Mouse (Mus musculus) G1E (cell line): ENCODE results near the gene Rfx6. TPM values are rescaled to one million over a fixed set of nuclear protein-coding genes. Genes with fewer than 3 reads are reported as not detected.

ENCODE experiments used
- ATAC-seq: 2 replicates; pipeline ENCODE4 v1.8.0; 2016; ENCODE audit warnings: mild to moderate bottlenecking; ENCODE audit not compliant: insufficient number of reproducible peaks, poor library complexity, low FRiP score, severe bottlenecking; ENCODE audit errors: extremely low read depth
- DNase-seq: peaks from one replicate; pipeline ENCODE4 v3.0.0; 2012; ENCODE audit warnings: low spot score
- H3K27me3 ChIP-seq: 2 replicates; pipeline ENCODE4 v1.6.1; 2012; ENCODE audit warnings: mild to moderate bottlenecking, low read length, inconsistent platforms; ENCODE audit not compliant: insufficient read depth
- H3K36me3 ChIP-seq: replicated peaks from 2 replicates; pipeline ENCODE3; 2012; ENCODE audit warnings: mild to moderate bottlenecking, inconsistent platforms
- H3K4me1 ChIP-seq: 2 replicates; pipeline ENCODE4 v1.6.1; 2012; ENCODE audit warnings: low read depth, low read length, inconsistent platforms, mixed read lengths; ENCODE audit not compliant: insufficient read depth
- H3K4me3 ChIP-seq: 2 replicates; pipeline ENCODE4 v1.5.1; 2012; ENCODE audit warnings: low read depth, mild to moderate bottlenecking, inconsistent platforms, low read length, moderate library complexity, mixed read lengths
- H3K9me3 ChIP-seq: replicated peaks from 2 replicates; pipeline ENCODE4 v1.6.1; 2012; ENCODE audit warnings: inconsistent platforms
- CTCF ChIP-seq: IDR thresholded peaks from 2 replicates; pipeline ENCODE4 v1.5.1; 2012; ENCODE audit warnings: low read depth, low read length, inconsistent platforms, mixed read lengths
- GATA1 ChIP-seq: IDR thresholded peaks from 2 replicates; pipeline ENCODE4 v1.6.1; 2012; ENCODE audit warnings: borderline replicate concordance, low read length, inconsistent platforms, mixed read lengths
- GATA2 ChIP-seq: IDR thresholded peaks from 2 replicates; pipeline ENCODE4 v1.6.1; 2012; ENCODE audit warnings: low read depth, low read length, inconsistent platforms, borderline replicate concordance
- POLR2AphosphoS5 ChIP-seq: IDR thresholded peaks from 2 replicates; pipeline ENCODE4 v1.6.1; 2012; ENCODE audit warnings: low read depth, low read length, inconsistent platforms; ENCODE audit not compliant: insufficient replicate concordance
- TAL1 ChIP-seq: conservative IDR thresholded peaks from 2 replicates; pipeline ENCODE4 v1.6.1; 2012; ENCODE audit warnings: low read depth, low read length, inconsistent platforms, mixed read lengths
- polyA plus RNA-seq: library from polyadenylated mRNA; stranded (reverse); fragments of >175 nt; gene quantifications from 2 replicates; pipeline ENCODE4 v1.2.3, GENCODE M21; 2012
- total RNA-seq, 2 experiments: library from RNA; stranded (forward) in 1 of 2; stranded (reverse) in 1 of 2; fragments of 200-1000 nt in 1 of 2; fragments of >200 nt in 1 of 2; fragmentation: Nextera tagmentation in 1 of 2; gene quantifications; 2 replicates each; pipeline ENCODE4 v1.2.3; 2014 to 2017

The Rfx6 gene
- total RNA-seq (2014; fragmentation: Nextera tagmentation) (not detected in 2 replicates), total RNA-seq (2017) (not detected in 2 replicates), polyA plus RNA-seq (not detected in 2 replicates)

DNA sequence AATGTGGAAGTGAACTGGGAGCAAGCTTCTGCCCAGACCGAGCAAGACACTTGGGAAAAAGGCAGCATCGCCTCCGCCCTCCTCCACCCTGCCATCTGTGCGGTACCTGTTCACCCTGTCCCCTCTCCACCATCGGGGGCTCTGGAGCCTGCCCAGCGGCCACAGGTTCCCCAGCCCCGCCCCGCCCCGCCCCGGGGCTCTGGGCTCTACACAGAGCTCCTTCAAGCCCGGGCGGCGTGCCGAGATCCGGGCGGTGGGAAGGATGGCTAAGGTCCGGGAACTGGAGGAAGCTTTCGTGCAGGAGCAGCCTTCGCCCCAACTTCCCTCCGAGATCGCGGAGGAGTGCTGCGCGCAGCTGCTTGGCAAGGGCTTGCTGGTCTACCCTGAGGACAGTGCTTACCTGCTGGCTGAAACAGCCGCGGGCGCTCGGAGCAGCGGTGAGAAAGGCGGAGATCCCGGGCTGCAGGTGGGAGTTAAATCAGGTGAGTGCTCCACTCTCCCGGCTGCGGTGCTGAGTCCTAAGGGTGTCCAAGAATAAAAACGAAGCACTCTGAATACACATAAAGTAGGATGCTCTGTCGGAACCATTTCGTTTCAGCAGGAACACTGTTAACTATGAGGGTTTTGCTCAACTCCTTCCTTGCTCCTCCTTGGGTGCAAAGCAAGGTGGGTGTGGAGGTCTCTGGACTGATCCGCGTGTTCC lies at the start of gene Rfx6:
Gene Rfx6, plus strand, starts transcription at position 209 of the 703 bp plus-strand sequence.
- Histone ChIP-seq H3K27me3 (peaks cover 9% of the 10 kb centered on the region; the same call in 1 of the 2 replicates), H3K4me1 (no peaks in the 10 kb centered on the region), H3K9me3 (no peaks in the 10 kb centered on the region), H3K36me3 (no peaks in the 10 kb centered on the region), H3K4me3 (no peak within 1 kb of the TSS)
- no peak for DNase-seq
- no peak for TF ChIP-seq GATA1
- no peak for TF ChIP-seq TAL1
- no peak for TF ChIP-seq POLR2AphosphoS5
- TF ChIP-seq CTCF: no peak
- no peak for TF ChIP-seq GATA2
- no peak for ATAC-seq

GRCm38 (mm10) chr10:51631411-51632136 lies 46.0 kb upstream of the Rfx6 start, which contains the start of gene Gprc6a:
TSS of gene Gprc6a (minus strand) at chr10:51631461.
- no peak for ATAC-seq
- Histone ChIP-seq H3K4me3 (no peak within 1 kb of the TSS), H3K27me3 (no peaks in the 10 kb centered on the region), H3K4me1 (no peaks in the 10 kb centered on the region), H3K9me3 (no peaks in the 10 kb centered on the region), H3K36me3 (no peaks in the 10 kb centered on the region)
- no peak for TF ChIP-seq CTCF
- TF ChIP-seq GATA1: no peak
- no peak for TF ChIP-seq GATA2
- no peak for TF ChIP-seq POLR2AphosphoS5
- TF ChIP-seq TAL1: no peak
- DNase-seq: no peak

GRCm38 (mm10) chr10:51649506-51650221 lies 27.9 kb upstream of the Rfx6 start:
- Histone ChIP-seq H3K9me3 (no peaks in the 10 kb centered on the region), H3K4me3 (no peak overlapping the region), H3K27me3 (no peaks in the 10 kb centered on the region), H3K4me1 (no peaks in the 10 kb centered on the region), H3K36me3 (no peaks in the 10 kb centered on the region)
- ATAC-seq (no peak), DNase-seq (no peak)
- TF ChIP-seq GATA2 (no peak), TAL1 (no peak), GATA1 (no peak), CTCF (no peak), POLR2AphosphoS5 (no peak)

DNA sequence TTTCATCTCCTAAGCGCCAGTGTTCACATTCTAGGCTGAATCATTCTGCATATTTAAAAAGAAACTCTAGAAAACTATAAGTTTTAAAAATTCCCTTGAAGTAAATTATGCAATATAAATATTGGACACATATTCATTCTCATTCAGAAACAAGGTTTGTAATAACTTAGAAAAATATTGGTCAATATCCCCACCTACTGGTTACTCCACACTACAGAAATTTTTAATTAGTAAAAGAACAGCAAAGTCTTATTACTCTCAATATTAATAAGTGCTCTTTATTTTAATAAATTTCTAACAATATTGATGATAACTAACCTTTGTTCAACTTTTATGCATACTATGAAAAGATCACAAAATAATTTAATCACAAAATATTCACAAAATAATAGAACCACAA lies 20.2 kb upstream of the Rfx6 start:
- DNase-seq: no peak
- TF ChIP-seq TAL1 (no peak), GATA1 (no peak), POLR2AphosphoS5 (no peak), GATA2 (no peak), CTCF (no peak)
- Histone ChIP-seq H3K36me3 (no peaks in the 10 kb centered on the region), H3K27me3 (no peaks in the 10 kb centered on the region), H3K4me3 (no peak overlapping the region), H3K4me1 (no peaks in the 10 kb centered on the region), H3K9me3 (no peaks in the 10 kb centered on the region)
- ATAC-seq: no peak

DNA sequence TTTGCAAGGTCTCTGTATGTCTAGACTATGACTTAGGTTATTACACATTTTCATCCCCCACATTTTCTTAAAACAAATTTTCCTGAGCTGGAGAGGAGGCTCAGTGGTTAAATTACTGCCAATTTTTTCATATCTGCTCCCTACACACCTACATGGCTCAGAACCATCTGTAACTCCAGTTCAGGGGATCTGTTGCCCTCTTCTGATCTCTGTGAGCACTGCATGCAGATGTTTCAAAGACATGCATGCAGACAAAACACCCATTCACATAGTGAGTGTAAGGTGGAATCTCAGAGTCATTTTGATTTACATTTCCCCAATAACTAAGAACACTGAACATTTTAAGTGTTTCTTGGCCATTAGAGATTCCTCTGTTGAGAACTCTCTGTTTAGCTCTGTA lies 8.2 kb upstream of the Rfx6 start:
- H3K27me3 ChIP-seq: no peaks in the 10 kb centered on the region
- H3K36me3 ChIP-seq: no peaks in the 10 kb centered on the region
- no peaks in the 10 kb centered on the region for H3K4me1 ChIP-seq
- H3K4me3 ChIP-seq: no peak overlapping the region
- ATAC-seq (no peak), DNase-seq (no peak)
- no peaks in the 10 kb centered on the region for H3K9me3 ChIP-seq
- TF ChIP-seq POLR2AphosphoS5 (no peak), TAL1 (no peak), GATA2 (no peak), GATA1 (no peak), CTCF (no peak)

DNA sequence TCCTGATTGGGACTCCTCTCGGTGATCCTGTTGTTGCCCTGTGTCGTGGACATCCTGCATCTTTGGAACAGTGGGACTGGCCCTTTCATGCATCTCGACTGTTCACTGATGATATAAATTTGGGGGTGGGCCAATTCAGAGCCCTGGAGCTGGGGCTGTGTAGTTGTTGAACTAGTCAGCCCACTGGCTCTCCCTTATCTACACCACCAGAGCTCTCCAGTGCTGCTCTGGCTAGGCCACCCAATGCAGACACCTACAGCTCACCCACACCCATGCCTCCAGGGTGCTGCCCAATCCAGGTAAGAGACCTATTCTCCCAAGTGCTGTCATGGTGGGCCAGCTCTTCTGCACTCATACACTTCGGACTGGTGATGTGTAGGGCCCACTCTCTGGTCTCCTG lies 6.0 kb upstream of the Rfx6 start:
- H3K4me3 ChIP-seq: no peak overlapping the region
- ATAC-seq (no peak), DNase-seq (no peak)
- H3K9me3 ChIP-seq: no peaks in the 10 kb centered on the region
- no peak for TF ChIP-seq CTCF
- no peak for TF ChIP-seq GATA2
- no peak for TF ChIP-seq TAL1
- no peak for TF ChIP-seq GATA1
- no peak for TF ChIP-seq POLR2AphosphoS5
- no peaks in the 10 kb centered on the region for H3K4me1 ChIP-seq
- no peaks in the 10 kb centered on the region for H3K36me3 ChIP-seq
- H3K27me3 ChIP-seq: no peaks in the 10 kb centered on the region
